Mouse (Mus musculus) hindbrain, embryonic 14.5 days (tissue): ENCODE measurements at regions not wholly inside any gene's neighbourhood (a gene's known extent, or its start where the extent isn't known, plus 50 kb on each side); places are given as distances from the start of the nearest gene placed in this dataset.
A peak's percentile ranks its signal among the peaks of the same experiment; 100 is the strongest.
"Not testable (repeated sequence)": the region's sequence is repeated elsewhere in the genome, so short reads cannot be mapped to it uniquely, and the experiment has no call there.

Source experiments
- ATAC-seq: fragments of 200-750 bp; cut with Nextera tagmentation; 2 replicates; pipeline ENCODE4 v1.8.0; 2017; ENCODE audit warnings: moderate number of reproducible peaks, mild to moderate bottlenecking, moderate TSS enrichment, moderate library complexity; ENCODE audit not compliant: low FRiP score
- DNase-seq: peaks from one replicate; pipeline ENCODE4 v3.0.0-alpha.2; 2015; ENCODE audit warnings: low spot score
- H3K27ac ChIP-seq: fragments of 300-500 bp; sonication (generic); 2 replicates; pipeline ENCODE4 v1.5.1; 2014; ENCODE audit warnings: mild to moderate bottlenecking, moderate library complexity
- H3K27me3 ChIP-seq: fragments of 300-500 bp; sonication (generic); 2 replicates; pipeline ENCODE4 v1.6.1; 2014; ENCODE audit warnings: mild to moderate bottlenecking, low read length, mixed read lengths; ENCODE audit not compliant: control insufficient read depth, insufficient read depth
- H3K36me3 ChIP-seq: fragments of 300-500 bp; sonication (generic); replicated peaks from 2 replicates; pipeline ENCODE4 v1.6.1; 2014; ENCODE audit not compliant: control insufficient read depth, insufficient read depth
- H3K4me1 ChIP-seq: fragments of 300-500 bp; sonication (generic); replicated peaks from 2 replicates; pipeline ENCODE4 v1.6.1; 2014; ENCODE audit warnings: antibody characterized with exemption, low read length, mixed read lengths; ENCODE audit not compliant: control insufficient read depth, insufficient read depth
- H3K4me2 ChIP-seq: fragments of 300-500 bp; sonication (generic); replicated peaks from 2 replicates; pipeline ENCODE4 v1.6.1; 2014; ENCODE audit warnings: mild to moderate bottlenecking, moderate library complexity
- H3K4me3 ChIP-seq: fragments of 300-500 bp; sonication (generic); replicated peaks from 2 replicates; pipeline ENCODE4 v1.5.1; 2014; ENCODE audit warnings: mild to moderate bottlenecking, low read length
- H3K9ac ChIP-seq: fragments of 300-500 bp; sonication (generic); 2 replicates; pipeline ENCODE4 v1.6.1; 2014
- H3K9me3 ChIP-seq: fragments of 300-500 bp; sonication (generic); 2 replicates; pipeline ENCODE4 v1.6.1; 2016; ENCODE audit warnings: low read length; ENCODE audit not compliant: control insufficient read depth
- WGBS: fragments of 180-500 bp; shearing (Covaris S2); extraction: QIAGEN DNeasy Blood & Tissue Kit; methylation state at CpG from one replicate; pipeline ENCODE4 v1.1.7; 2014; 5-methylcytosine and 5-hydroxymethylcytosine counted together

DNA sequence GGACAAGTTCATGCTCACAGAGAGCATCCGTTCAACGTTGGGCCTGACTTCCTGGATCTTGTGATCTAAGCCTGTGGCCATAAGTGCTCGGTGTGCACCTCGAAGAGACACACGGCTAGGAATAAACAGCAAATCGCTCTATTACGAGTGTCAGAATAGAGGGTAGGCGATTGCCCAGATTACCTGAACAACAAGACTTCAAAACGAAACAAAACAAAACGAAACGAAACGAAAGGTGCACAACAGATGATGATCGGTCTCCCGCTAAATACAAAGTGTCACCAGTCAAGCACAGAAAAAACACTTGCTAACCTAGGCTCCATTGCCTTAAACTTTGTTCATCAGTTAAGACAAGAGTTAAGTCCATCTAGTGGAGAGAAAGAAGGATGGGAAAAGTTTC is 67.4 kb downstream of the Pdia4 start:
- not testable (repeated sequence) for H3K27ac ChIP-seq, H3K27me3 ChIP-seq, H3K9me3 ChIP-seq, H3K4me2 ChIP-seq, H3K4me1 ChIP-seq, H3K9ac ChIP-seq, ATAC-seq, H3K36me3 ChIP-seq, H3K4me3 ChIP-seq, DNase-seq
- 82% methylated on average over 7 of the region's 14 CpGs for WGBS

DNA sequence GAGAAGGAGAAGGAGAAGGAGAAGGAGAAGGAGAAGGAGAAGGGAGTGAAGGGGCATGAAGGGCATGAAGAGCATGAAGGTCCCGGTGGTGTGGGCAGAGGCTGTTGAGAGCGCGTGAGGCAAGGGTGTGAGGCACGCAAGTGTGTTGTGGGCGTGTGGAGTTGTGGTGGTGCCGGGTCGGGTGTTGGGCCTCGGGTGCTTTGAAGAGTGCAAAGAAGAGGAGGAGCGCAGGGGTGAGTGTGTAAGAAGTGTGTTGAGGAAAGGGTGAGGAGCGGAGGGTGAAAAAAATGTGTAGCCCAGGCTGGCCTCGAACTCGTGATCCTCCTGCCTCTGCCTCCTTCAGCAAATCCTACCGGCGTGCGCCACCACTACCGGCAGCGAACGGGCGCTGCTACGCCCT is 69.4 kb downstream of the Pdia4 start:
- H3K9me3 ChIP-seq, H3K27me3 ChIP-seq, ATAC-seq, H3K4me1 ChIP-seq, DNase-seq, H3K36me3 ChIP-seq, H3K9ac ChIP-seq, H3K27ac ChIP-seq, H3K4me2 ChIP-seq, H3K4me3 ChIP-seq: not testable (repeated sequence)
- WGBS, result no CpG with 5 or more reads among the region's 20 CpGs

DNA sequence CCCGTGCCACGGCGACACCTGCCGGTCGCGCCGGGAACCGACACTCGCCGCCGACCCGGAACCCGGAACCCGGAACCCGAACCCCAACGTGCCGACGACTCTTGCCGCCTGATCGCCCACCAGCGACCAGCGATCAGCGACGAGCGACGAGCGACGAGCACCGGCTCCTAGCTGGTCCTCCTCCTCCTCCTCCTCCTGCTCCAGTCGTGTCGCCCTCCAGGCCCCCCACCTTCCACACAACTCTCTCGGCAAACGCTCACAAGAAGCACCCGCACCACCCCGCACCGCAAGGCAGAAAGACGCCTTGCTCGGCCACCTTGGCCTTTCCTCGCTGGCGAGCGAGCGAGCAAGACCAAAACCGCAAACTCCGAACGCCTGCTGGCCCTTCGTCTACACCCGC is 73.0 kb downstream of the Pdia4 start:
- not testable (repeated sequence) for H3K36me3 ChIP-seq, H3K27me3 ChIP-seq, H3K4me1 ChIP-seq, H3K9me3 ChIP-seq, H3K9ac ChIP-seq, H3K27ac ChIP-seq, DNase-seq, ATAC-seq
- Histone ChIP-seq H3K4me2 (peak overlapping the region; percentile 38), H3K4me3 (peak overlapping the region; percentile 30)
- WGBS, result 12% methylated on average over 11 of the region's 47 CpGs

DNA sequence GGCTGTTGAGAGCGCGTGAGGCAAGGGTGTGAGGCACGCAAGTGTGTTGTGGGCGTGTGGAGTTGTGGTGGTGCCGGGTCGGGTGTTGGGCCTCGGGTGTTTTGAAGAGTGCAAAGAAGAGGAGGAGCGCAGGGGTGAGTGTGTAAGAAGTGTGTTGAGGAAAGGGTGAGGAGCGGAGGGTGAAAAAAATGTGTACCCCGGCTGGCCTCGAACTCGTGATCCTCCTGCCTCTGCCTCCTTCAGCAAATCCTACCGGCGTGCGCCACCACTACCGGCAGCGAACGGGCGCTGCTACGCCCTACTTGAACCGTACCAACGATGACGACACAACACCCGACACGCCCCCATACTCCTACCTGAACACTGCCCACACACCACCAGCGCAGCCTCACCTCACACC is 73.5 kb downstream of the Pdia4 start:
- DNase-seq, result not testable (repeated sequence)

DNA sequence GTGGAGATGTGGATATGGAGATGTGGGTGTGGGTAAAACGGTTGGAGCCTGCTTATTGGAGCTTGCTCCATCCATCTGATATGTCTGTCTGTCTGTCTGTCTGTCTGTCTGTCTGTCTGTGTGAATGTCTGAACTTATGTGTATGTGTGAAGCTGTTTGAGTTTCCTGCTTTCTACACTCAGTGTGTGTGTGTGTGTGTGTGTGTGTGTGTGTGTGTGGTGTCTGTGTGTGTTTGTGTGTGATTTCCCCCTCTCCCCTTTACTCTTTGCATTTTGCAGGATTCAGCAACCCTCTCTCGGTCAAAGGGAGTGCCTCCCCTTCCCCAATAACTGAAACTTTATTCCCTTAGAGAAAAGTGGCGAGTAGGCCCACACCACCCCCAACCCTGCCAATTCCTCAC is 75.3 kb downstream of the Pdia4 start:
- H3K4me1 ChIP-seq, H3K9ac ChIP-seq, H3K27ac ChIP-seq, H3K4me3 ChIP-seq, DNase-seq, ATAC-seq, H3K27me3 ChIP-seq, H3K4me2 ChIP-seq, H3K9me3 ChIP-seq, H3K36me3 ChIP-seq: not testable (repeated sequence)
- no CpG with 5 or more reads among the region's 3 CpGs for WGBS

More for the DNA sequence above, 73.5 kb downstream of the Pdia4 start:
- H3K9me3 ChIP-seq, ATAC-seq, H3K27ac ChIP-seq, H3K36me3 ChIP-seq, H3K9ac ChIP-seq, H3K4me2 ChIP-seq, H3K4me1 ChIP-seq, H3K27me3 ChIP-seq, H3K4me3 ChIP-seq: not testable (repeated sequence)
- 11% methylated on average over 10 of the region's 26 CpGs for WGBS
